Mouse (Mus musculus) neural tube, embryonic 14.5 days (tissue): ENCODE data around the gene Tdrd12. TPM values are rescaled to one million over a fixed set of nuclear protein-coding genes. Genes with fewer than 3 reads are reported as not detected.

Experiments
- ATAC-seq: fragments of 200-750 bp; cut with Nextera tagmentation; 2 replicates; pipeline ENCODE4 v1.8.0; 2017; ENCODE audit warnings: low read depth, mild to moderate bottlenecking, moderate TSS enrichment, moderate library complexity
- H3K27ac ChIP-seq: fragments of 300-500 bp; sonication (generic); 2 replicates; pipeline ENCODE4 v1.5.1; 2014; ENCODE audit warnings: low read depth, mild to moderate bottlenecking, control low read depth, low read length, moderate library complexity, mixed read lengths
- H3K27me3 ChIP-seq: fragments of 300-500 bp; sonication (generic); 2 replicates; pipeline ENCODE4 v1.6.1; 2014; ENCODE audit warnings: low read length; ENCODE audit not compliant: control insufficient read depth, insufficient read depth
- H3K36me3 ChIP-seq: fragments of 300-500 bp; sonication (generic); 2 replicates; pipeline ENCODE4 v1.6.1; 2014; ENCODE audit warnings: low read length, mixed read lengths; ENCODE audit not compliant: control insufficient read depth, insufficient read depth
- H3K4me1 ChIP-seq: fragments of 300-500 bp; sonication (generic); 2 replicates; pipeline ENCODE4 v1.6.1; 2014; ENCODE audit warnings: low read length; ENCODE audit not compliant: control insufficient read depth, insufficient read depth
- H3K4me2 ChIP-seq: fragments of 300-500 bp; sonication (generic); 2 replicates; pipeline ENCODE4 v1.6.1; 2014; ENCODE audit warnings: mild to moderate bottlenecking, low read depth, low read length, control low read depth
- H3K4me3 ChIP-seq: fragments of 300-500 bp; sonication (generic); 2 replicates; pipeline ENCODE4 v1.5.1; 2014; ENCODE audit warnings: low read depth, low read length, control low read depth, mixed read lengths
- H3K9ac ChIP-seq: fragments of 300-500 bp; sonication (generic); replicated peaks from 2 replicates; pipeline ENCODE4 v1.6.1; 2014; ENCODE audit warnings: low read depth, mild to moderate bottlenecking, control low read depth, low read length, mixed read lengths
- H3K9me3 ChIP-seq: fragments of 300-500 bp; sonication (generic); 2 replicates; pipeline ENCODE4 v1.6.1; 2016; ENCODE audit warnings: low read length; ENCODE audit not compliant: control insufficient read depth
- WGBS: fragments of 180-500 bp; shearing (Covaris S2); extraction: QIAGEN DNeasy Blood & Tissue Kit; methylation state at CpG from one replicate; pipeline ENCODE4 v1.1.7; 2014; 5-methylcytosine and 5-hydroxymethylcytosine counted together
- polyA plus RNA-seq: library from polyadenylated mRNA; unstranded; fragments of >200 nt; fragmentation: Nextera tagmentation; extraction: Ambion mirVana; gene quantifications from 2 replicates; pipeline ENCODE4 v1.2.1, GENCODE M21; 2014

Tdrd12 gene
- polyA plus RNA-seq, 1 experiment from 2014 or later, result 1.1 TPM

GRCm38 (mm10) chr7:35428146-35428545 lies 109.4 kb downstream of the Tdrd12 start:
- H3K4me2 ChIP-seq, result no peak overlapping the region
- no peaks in the 10 kb centered on the region for H3K9me3 ChIP-seq
- WGBS, result 97% methylated on average over 10 of the region's 10 CpGs
- no peaks in the 10 kb centered on the region for H3K4me1 ChIP-seq
- H3K27ac ChIP-seq, result no peak overlapping the region
- no peaks in the 10 kb centered on the region for H3K27me3 ChIP-seq
- H3K36me3 ChIP-seq, result peaks cover 15% of the 10 kb centered on the region
- H3K4me3 ChIP-seq, result no peak overlapping the region
- H3K9ac ChIP-seq, result no peak overlapping the region
- ATAC-seq, result no peak

GRCm38 (mm10) chr7:35423071-35423470 lies 114.5 kb downstream of the Tdrd12 start:
- H3K9ac ChIP-seq, result no peak overlapping the region
- no peak for ATAC-seq
- H3K4me3 ChIP-seq, result no peak overlapping the region
- no peak overlapping the region for H3K27ac ChIP-seq
- H3K36me3 ChIP-seq, result peaks cover 4% of the 10 kb centered on the region; the same call in 1 of the 2 replicates
- H3K9me3 ChIP-seq, result no peaks in the 10 kb centered on the region
- H3K27me3 ChIP-seq, result no peaks in the 10 kb centered on the region
- H3K4me1 ChIP-seq, result no peaks in the 10 kb centered on the region
- no peak overlapping the region for H3K4me2 ChIP-seq
- WGBS, result 95% methylated on average over 10 of the region's 10 CpGs

Other genes with a start within 250 kb of the Tdrd12 start
- gene Gpatch1, start 219.3 kb downstream of the Tdrd12 start, polyA plus RNA-seq, result 21.7 and 21.8 TPM in 2 replicates
- gene Rhpn2, start 203.6 kb downstream of the Tdrd12 start, polyA plus RNA-seq, result 5.8 TPM in 2 replicates
- 16.6 and 17.8 TPM in 2 replicates for gene Faap24, start 140.9 kb downstream of the Tdrd12 start, polyA plus RNA-seq
- 24.2 and 25.1 TPM in 2 replicates for gene Cep89, start 140.7 kb downstream of the Tdrd12 start, polyA plus RNA-seq
- gene Slc7a9, start 88.9 kb downstream of the Tdrd12 start, polyA plus RNA-seq, result 0.19 TPM in 1 of 2 replicates, not detected in the other
- gene Nudt19, start 18.6 kb upstream of the Tdrd12 start, polyA plus RNA-seq, result 107 and 137 TPM in 2 replicates
- gene Rgs9bp, start 47.8 kb upstream of the Tdrd12 start, polyA plus RNA-seq, result 0.08 and 0.30 TPM in 2 replicates
- gene Ankrd27, start 48.5 kb upstream of the Tdrd12 start, polyA plus RNA-seq, result 18.5 TPM in 2 replicates
- gene Pdcd5, start 109.8 kb upstream of the Tdrd12 start, polyA plus RNA-seq, result 285 and 291 TPM in 2 replicates
- gene Dpy19l3, start 216.7 kb upstream of the Tdrd12 start, polyA plus RNA-seq, result 56.2 and 62.2 TPM in 2 replicates